Mouse (Mus musculus) embryonic fibroblast, embryonic 13.5 days (primary cell): ENCODE measurements at regions not wholly inside any gene's neighbourhood (a gene's known extent, or its start where the extent isn't known, plus 50 kb on each side); places are given as distances from the start of the nearest gene placed in this dataset.

ENCODE experiments used
- CTCF ChIP-seq: IDR thresholded peaks from 2 replicates; pipeline ENCODE4 v1.5.1; 2011; ENCODE audit warnings: mild to moderate bottlenecking, control low read depth, low read length, moderate library complexity, borderline replicate concordance; ENCODE audit not compliant: insufficient read depth
- POLR2A ChIP-seq: IDR thresholded peaks from 2 replicates; pipeline ENCODE4 v1.6.1; 2011; ENCODE audit warnings: low read depth, mild to moderate bottlenecking, control low read depth, low read length, moderate library complexity

GRCm38 (mm10) chr5:119055430-119055829 lies 495.0 kb downstream of the Med13l start:
- no peak for TF ChIP-seq POLR2A
- no peak for TF ChIP-seq CTCF
